Mouse (Mus musculus): ENCODE measurements at regions not wholly inside any gene's neighbourhood (a gene's known extent, or its start where the extent isn't known, plus 50 kb on each side); places are given as distances from the start of the nearest gene placed in this dataset.

- DNase-seq (ENCODE audit: low spot score in 2 of 2), result no peak
Observed at GRCm38 (mm10) chr15:7005142-7005541, 85.3 kb upstream of the Lifr start.

DNA sequence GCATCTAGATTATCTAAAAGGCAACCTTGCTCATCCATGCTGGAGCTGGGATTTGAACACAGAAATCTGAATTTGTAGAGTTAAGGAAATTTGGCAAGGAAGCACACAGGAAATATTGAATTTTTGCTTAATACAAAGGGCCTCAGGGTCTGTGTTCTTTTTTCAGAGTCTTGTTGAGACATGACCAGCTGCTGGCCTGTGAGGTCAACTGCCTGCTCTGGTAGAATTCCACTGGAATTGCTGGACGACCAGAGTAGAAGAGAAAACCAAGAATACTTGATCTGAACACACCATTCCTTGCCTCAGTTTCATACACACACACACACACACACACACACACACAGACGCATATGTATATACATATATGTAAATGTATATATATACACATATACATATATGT lies 84.1 kb upstream of the Lifr start:
- no peak for DNase-seq (ENCODE audit: low spot score in 2 of 2)

DNA sequence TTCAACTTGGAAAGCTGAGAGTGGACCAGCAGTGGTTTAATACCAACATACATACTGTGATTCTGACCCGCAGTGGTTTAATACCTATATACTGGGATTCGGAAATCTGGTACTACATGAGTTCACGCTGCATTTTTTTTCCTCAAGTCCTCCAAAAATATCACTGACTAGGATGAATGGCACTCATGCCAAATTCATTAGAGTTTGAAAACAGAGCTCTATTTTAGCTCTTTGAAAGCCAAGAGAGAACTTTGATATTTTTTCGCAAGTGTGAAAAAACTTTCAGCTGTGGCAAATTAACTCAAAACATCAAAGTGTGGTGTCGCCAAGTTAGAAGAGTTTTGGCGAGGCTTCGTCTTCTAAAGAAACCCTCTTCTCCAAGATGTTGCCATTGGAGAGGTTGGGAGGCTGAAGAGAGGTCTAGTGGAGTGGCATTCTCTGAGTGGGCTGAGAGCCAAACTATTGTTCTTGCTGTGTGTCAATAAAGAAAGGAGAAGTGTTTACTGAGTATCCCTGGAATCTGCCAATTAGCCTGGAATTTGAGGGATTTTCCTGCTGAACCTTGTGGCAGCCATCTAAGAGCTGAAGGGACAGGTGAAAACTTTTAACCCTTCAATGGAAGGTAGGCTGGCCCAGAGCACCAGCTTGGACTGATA lies 81.6 kb upstream of the Lifr start:
- no peak for DNase-seq (ENCODE audit: low spot score in 2 of 2)

GRCm38 (mm10) chr15:7010966-7011695 lies 79.3 kb upstream of the Lifr start:
- DNase-seq (ENCODE audit: low spot score in 2 of 2), result no peak

DNA sequence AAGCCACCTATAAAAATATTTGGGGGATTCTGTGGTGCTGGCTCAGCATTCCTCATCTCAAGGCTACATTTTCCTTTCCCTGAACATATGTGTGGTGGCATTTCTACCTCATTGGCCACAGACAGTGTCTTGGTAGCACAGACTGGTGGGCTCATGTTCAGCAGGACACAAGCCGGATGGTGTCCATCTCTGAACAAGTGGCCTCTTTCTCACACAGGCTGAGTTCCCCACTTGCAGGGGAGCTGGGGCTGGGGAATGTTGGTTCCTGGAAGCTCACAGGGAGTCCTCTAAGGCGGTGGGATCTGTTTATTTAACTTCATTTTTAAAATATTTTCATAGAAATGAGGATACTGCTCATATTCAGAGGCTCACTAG lies 78.7 kb upstream of the Lifr start:
- DNase-seq (ENCODE audit: low spot score in 2 of 2), result no peak

GRCm38 (mm10) chr15:7012446-7012845 lies 78.0 kb upstream of the Lifr start:
- no peak for DNase-seq (ENCODE audit: low spot score in 2 of 2)

DNA sequence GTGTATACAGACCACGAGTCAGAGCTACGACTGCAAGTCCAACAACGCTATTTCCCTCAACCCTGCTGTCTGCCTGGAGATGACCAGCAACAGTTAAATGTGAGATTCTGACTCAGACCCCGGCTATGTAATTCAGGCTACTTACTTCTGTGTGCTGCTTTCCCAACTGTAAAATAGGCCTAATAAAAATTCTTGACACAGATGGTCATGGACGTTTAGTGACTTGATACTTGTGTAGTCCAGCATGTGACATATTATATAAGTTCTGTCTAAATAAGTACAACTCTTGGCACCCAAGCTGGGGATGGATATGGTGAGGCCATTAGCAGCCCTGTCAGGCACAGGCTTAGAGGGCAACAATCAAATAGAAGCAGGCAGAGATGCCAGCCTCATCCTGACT lies 77.4 kb upstream of the Lifr start:
- no peak for DNase-seq (ENCODE audit: low spot score in 2 of 2)

GRCm38 (mm10) chr15:7014984-7015383 lies 75.4 kb upstream of the Lifr start:
- DNase-seq (ENCODE audit: low spot score in 2 of 2), result no peak

GRCm38 (mm10) chr15:7016018-7016417 lies 74.4 kb upstream of the Lifr start:
- no peak for DNase-seq (ENCODE audit: low spot score in 2 of 2)

DNA sequence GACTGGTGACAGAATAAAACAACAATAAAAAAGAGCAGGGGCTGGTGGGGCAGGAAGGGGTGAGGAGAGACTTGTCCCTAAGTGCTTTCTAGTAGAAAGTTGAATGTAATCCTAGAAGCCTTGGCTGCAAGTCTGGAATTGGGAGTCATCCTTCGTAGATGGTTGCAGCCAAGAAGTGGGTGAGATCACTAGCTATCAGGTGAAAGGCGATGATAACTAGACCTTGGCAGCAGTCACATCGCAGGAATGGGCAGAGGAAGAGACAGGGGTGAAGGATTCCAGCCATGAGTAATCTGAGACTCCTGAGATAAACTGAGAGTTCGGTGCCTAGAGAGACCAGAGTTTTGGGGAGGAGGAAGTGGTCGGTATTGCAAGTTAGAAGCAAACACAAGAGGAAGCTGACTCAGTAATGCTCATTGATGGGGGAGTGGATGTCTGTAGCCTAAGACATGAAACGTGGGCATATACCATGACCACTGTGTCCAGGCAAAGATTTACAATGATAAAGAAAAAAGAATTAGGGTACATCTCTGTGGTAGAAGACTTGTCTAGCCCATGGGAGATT lies 73.1 kb upstream of the Lifr start:
- no peak for DNase-seq (ENCODE audit: low spot score in 2 of 2)

DNA sequence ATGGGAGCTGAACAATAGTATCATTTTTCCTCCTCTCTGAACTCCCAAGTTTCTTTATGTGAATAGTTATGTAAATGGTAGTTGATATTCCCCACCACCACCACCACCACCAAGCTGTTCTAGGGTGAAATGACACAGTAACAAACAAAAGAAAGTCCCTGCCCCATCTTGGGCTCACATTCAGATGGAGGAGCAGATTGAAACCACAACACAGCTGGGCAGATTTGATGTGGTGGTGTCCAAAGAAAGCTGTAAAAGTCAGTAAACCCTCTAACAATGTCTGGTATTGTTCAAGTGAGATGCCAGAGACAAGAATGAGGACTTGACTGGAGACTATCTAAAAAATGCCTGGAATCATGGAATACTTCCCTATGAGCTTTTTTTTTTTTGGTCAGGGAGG lies 67.8 kb upstream of the Lifr start:
- no peak for DNase-seq (ENCODE audit: low spot score in 2 of 2)

GRCm38 (mm10) chr15:7025194-7025593 lies 65.2 kb upstream of the Lifr start:
- no peak for DNase-seq (ENCODE audit: low spot score in 2 of 2)

DNA sequence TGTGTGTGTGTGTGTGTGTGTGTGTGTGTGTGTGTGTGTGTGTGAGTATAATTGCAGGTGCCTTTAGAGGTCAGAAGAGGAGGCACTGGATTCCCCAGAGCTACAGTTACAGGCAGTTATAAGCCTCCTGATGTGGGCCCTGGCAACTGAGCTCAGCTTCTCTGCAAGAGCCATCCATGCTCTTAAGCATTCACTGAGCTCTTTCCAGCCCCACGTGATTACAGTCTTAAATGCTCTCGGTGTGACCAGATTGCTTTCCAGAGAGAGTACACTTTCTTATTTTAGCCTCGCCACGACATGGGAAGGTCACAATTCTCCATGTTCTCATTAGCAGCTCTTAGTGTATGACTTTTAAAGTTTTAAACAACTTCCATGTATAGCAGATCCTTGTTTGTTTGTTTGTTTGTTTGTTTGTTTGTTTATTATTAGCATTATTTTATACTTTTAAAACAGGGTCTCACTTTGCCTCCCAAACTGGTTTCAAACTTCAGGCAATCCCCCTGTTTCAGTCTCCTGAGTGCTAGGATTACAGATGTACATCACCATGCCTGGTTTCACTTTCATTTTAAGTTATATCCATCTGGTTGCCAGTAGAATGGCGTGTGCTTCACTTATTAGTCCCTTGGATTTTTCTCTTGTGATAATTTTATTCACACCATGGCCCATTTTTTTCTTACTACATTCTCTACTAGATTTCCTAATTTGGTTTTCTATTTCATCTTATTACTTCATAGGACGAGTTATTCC lies 58.9 kb upstream of the Lifr start:
- no peak for DNase-seq (ENCODE audit: low spot score in 2 of 2)

DNA sequence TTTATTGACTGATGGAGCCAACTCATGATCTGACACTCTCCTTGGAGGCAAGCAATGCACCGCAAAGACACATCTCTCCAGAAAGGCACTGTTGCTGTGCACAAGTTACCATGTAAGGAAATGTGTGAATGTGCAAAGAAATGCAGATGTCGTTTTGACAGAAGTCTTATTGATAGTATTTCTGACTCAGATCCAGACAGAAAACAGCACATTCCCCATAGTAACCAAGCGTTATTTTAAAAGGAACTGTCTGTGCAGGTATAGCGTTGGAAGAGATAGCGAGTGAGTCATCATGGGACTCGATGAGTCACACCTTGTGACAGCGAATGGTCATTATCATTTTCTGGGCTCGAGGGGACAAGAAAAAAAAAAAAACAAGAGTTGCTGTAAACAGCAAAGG lies 52.9 kb upstream of the Lifr start:
- DNase-seq (ENCODE audit: low spot score in 2 of 2), result no peak

DNA sequence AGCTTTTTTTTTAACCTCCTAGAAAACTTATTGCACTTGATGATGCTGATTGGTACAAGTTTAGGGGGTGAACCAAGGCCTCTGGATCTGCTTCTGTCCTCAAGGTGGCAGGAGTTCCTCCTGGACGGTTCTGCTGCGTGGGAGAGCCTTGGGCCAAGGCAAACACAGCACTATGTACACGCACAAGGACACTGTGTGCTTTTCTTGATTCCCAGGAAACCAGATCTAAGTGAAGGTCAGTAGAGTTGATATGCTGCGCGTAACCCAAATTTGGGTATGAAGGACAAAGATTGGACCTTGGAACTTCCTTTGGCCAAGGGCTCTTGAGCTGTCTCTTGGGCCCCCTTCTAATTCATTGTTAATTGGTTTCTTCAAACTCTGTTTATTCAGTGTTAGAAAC lies 51.3 kb upstream of the Lifr start:
- DNase-seq (ENCODE audit: low spot score in 2 of 2), result no peak

DNA sequence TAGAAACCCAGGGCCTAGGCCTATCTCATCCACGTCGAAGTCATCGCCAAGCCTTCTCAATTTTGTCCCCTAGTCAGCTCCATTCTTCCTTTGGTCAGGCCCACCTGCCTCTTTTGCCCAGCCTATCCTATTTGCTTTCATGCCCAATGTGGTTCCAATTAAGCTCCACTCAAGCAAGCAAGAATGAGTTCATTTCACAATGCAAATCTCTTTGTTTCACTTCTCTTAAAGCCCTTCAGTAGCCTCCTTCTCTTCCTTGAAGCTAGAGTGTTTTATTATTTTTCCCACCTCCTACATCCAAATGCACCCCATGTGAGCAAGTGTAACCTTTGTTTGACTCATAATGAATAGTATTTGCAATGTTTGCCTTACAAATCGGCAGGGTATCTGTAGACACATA lies 50.6 kb upstream of the Lifr start:
- no peak for DNase-seq (ENCODE audit: low spot score in 2 of 2)

Data from urinary bladder, postnatal 36 days (tissue).